Mouse (Mus musculus): ENCODE results near the gene Tlr2. TPM values are rescaled to one million over a fixed set of nuclear protein-coding genes. Genes with fewer than 3 reads are reported as not detected.
A peak's percentile ranks its signal among the peaks of the same experiment; 100 is the strongest.

Gene Tlr2
- total and polyA plus RNA-seq, 2 experiments from 2014 or later, result 0.88 to 1.9 TPM

GRCm38 (mm10) chr3:83827684-83828083 is 13.9 kb downstream of the Tlr2 start:
- no peak overlapping the region for H3K27ac ChIP-seq
- no peaks in the 10 kb centered on the region for H3K9me3 ChIP-seq (ENCODE audit: low read length)
- H3K9ac ChIP-seq (replicated peaks; ENCODE audit: low read length), result no peak overlapping the region
- H3K4me1 ChIP-seq (ENCODE audit: insufficient read depth, low read length), result no peaks in the 10 kb centered on the region
- TF ChIP-seq CTCF (IDR thresholded peaks at IDR 0.05; ENCODE audit: low read depth), result no peak
- no peak overlapping the region for H3K4me3 ChIP-seq (ENCODE audit: low read length)
- H3K36me3 ChIP-seq (ENCODE audit: insufficient read depth, low read length), result no peaks in the 10 kb centered on the region
- H3K27me3 ChIP-seq (ENCODE audit: insufficient read depth, low read length), result no peaks in the 10 kb centered on the region
- no peak overlapping the region for H3K4me2 ChIP-seq (ENCODE audit: low read depth, low read length)
- ATAC-seq (no peak), DNase-seq (ENCODE audit: low spot score) (no peak)
- WGBS, result 84% methylated on average over 9 of the region's 9 CpGs

GRCm38 (mm10) chr3:83823774-83824173 is 17.8 kb downstream of the Tlr2 start:
- H3K4me2 ChIP-seq (ENCODE audit: low read depth, low read length), result no peak overlapping the region
- no peak overlapping the region for H3K9ac ChIP-seq (replicated peaks; ENCODE audit: low read length)
- DNase-seq (ENCODE audit: low spot score) (no peak), ATAC-seq (no peak)
- no peaks in the 10 kb centered on the region for H3K36me3 ChIP-seq (ENCODE audit: insufficient read depth, low read length)
- 89% methylated on average over 4 of the region's 4 CpGs for WGBS
- no peak overlapping the region for H3K27ac ChIP-seq
- no peaks in the 10 kb centered on the region for H3K27me3 ChIP-seq (ENCODE audit: insufficient read depth, low read length)
- no peaks in the 10 kb centered on the region for H3K4me1 ChIP-seq (ENCODE audit: insufficient read depth, low read length)
- H3K9me3 ChIP-seq (ENCODE audit: low read length), result no peaks in the 10 kb centered on the region
- TF ChIP-seq CTCF (IDR thresholded peaks at IDR 0.05; ENCODE audit: low read depth), result no peak
- H3K4me3 ChIP-seq (ENCODE audit: low read length), result no peak overlapping the region

- WGBS, result 72% methylated on average over 4 of the region's 4 CpGs
- TF ChIP-seq CTCF (IDR thresholded peaks at IDR 0.05; ENCODE audit: low read depth), result no peak
- no peaks in the 10 kb centered on the region for H3K9me3 ChIP-seq (ENCODE audit: low read length)
Observed at GRCm38 (mm10) chr3:83816372-83816925, 25.1 kb downstream of the Tlr2 start.

GRCm38 (mm10) chr3:83812863-83813262 is 28.7 kb downstream of the Tlr2 start:
- peak; percentile 12 for DNase-seq (ENCODE audit: low spot score)
- Histone ChIP-seq H3K4me1 (ENCODE audit: insufficient read depth, low read length) (no peaks in the 10 kb centered on the region), H3K27me3 (ENCODE audit: insufficient read depth, low read length) (no peaks in the 10 kb centered on the region), H3K9ac (replicated peaks; ENCODE audit: low read length) (no peak overlapping the region), H3K36me3 (ENCODE audit: insufficient read depth, low read length) (no peaks in the 10 kb centered on the region), H3K4me2 (ENCODE audit: low read depth, low read length) (no peak overlapping the region), H3K9me3 (ENCODE audit: low read length) (no peaks in the 10 kb centered on the region), H3K27ac (no peak overlapping the region), H3K4me3 (ENCODE audit: low read length) (no peak overlapping the region)
- ATAC-seq, result no peak
- TF ChIP-seq CTCF (IDR thresholded peaks at IDR 0.05; ENCODE audit: low read depth), result no peak

More at GRCm38 (mm10) chr3:83816372-83816925, 25.1 kb downstream of the Tlr2 start:
- DNase-seq (ENCODE audit: low spot score) (no peak), ATAC-seq (no peak)
- Histone ChIP-seq H3K9ac (replicated peaks; ENCODE audit: low read length) (no peak overlapping the region), H3K36me3 (ENCODE audit: insufficient read depth, low read length) (no peaks in the 10 kb centered on the region), H3K4me3 (ENCODE audit: low read length) (no peak overlapping the region), H3K27ac (no peak overlapping the region), H3K4me1 (ENCODE audit: insufficient read depth, low read length) (no peaks in the 10 kb centered on the region), H3K27me3 (ENCODE audit: insufficient read depth, low read length) (no peaks in the 10 kb centered on the region), H3K4me2 (ENCODE audit: low read depth, low read length) (no peak overlapping the region)

GRCm38 (mm10) chr3:83811987-83812386 is 29.6 kb downstream of the Tlr2 start:
- 77% methylated on average over 7 of the region's 7 CpGs for WGBS
- no peak overlapping the region for H3K27ac ChIP-seq
- ATAC-seq, result no peak

GRCm38 (mm10) chr3:83808483-83808882 is 33.1 kb downstream of the Tlr2 start:
- Histone ChIP-seq H3K36me3 (ENCODE audit: insufficient read depth, low read length) (no peaks in the 10 kb centered on the region), H3K4me2 (ENCODE audit: low read depth, low read length) (no peak overlapping the region), H3K27me3 (ENCODE audit: insufficient read depth, low read length) (no peaks in the 10 kb centered on the region), H3K4me1 (ENCODE audit: insufficient read depth, low read length) (no peaks in the 10 kb centered on the region), H3K9ac (replicated peaks; ENCODE audit: low read length) (no peak overlapping the region), H3K4me3 (ENCODE audit: low read length) (no peak overlapping the region), H3K9me3 (ENCODE audit: low read length) (no peaks in the 10 kb centered on the region), H3K27ac (no peak overlapping the region)
- no peak for ATAC-seq
- no peak for TF ChIP-seq CTCF (IDR thresholded peaks at IDR 0.05; ENCODE audit: low read depth)
- 86% methylated on average over 12 of the region's 12 CpGs for WGBS
- no peak for DNase-seq (ENCODE audit: low spot score)

More at GRCm38 (mm10) chr3:83811987-83812386, 29.6 kb downstream of the Tlr2 start:
- no peak overlapping the region for H3K4me2 ChIP-seq (ENCODE audit: low read depth, low read length)
- no peak for DNase-seq (ENCODE audit: low spot score)
- H3K4me1 ChIP-seq (ENCODE audit: insufficient read depth, low read length), result no peaks in the 10 kb centered on the region
- H3K36me3 ChIP-seq (ENCODE audit: insufficient read depth, low read length), result no peaks in the 10 kb centered on the region
- H3K4me3 ChIP-seq (ENCODE audit: low read length), result no peak overlapping the region
- H3K9ac ChIP-seq (replicated peaks; ENCODE audit: low read length), result no peak overlapping the region
- H3K9me3 ChIP-seq (ENCODE audit: low read length), result no peaks in the 10 kb centered on the region
- no peak for TF ChIP-seq CTCF (IDR thresholded peaks at IDR 0.05; ENCODE audit: low read depth)
- no peaks in the 10 kb centered on the region for H3K27me3 ChIP-seq (ENCODE audit: insufficient read depth, low read length)

- DNase-seq (ENCODE audit: low spot score) (no peak), ATAC-seq (no peak)
- WGBS, result 95% methylated on average over 4 of the region's 4 CpGs
- H3K36me3 ChIP-seq (ENCODE audit: insufficient read depth, low read length), result no peaks in the 10 kb centered on the region
- no peak overlapping the region for H3K4me3 ChIP-seq (ENCODE audit: low read length)
- no peak overlapping the region for H3K9ac ChIP-seq (replicated peaks; ENCODE audit: low read length)
- no peak overlapping the region for H3K27ac ChIP-seq
- TF ChIP-seq CTCF (IDR thresholded peaks at IDR 0.05; ENCODE audit: low read depth), result peak; percentile 27
- H3K9me3 ChIP-seq (ENCODE audit: low read length), result no peaks in the 10 kb centered on the region
- no peaks in the 10 kb centered on the region for H3K4me1 ChIP-seq (ENCODE audit: insufficient read depth, low read length)
- H3K4me2 ChIP-seq (ENCODE audit: low read depth, low read length), result no peak overlapping the region
- no peaks in the 10 kb centered on the region for H3K27me3 ChIP-seq (ENCODE audit: insufficient read depth, low read length)
Observed at GRCm38 (mm10) chr3:83801649-83802155, 39.9 kb downstream of the Tlr2 start.

Data from hindbrain, postnatal 0 days (tissue).